Mouse (Mus musculus) neural tube, embryonic 10.5 days (tissue): ENCODE measurements at regions not wholly inside any gene's neighbourhood (a gene's known extent, or its start where the extent isn't known, plus 50 kb on each side); places are given as distances from the start of the nearest gene placed in this dataset.
A peak's percentile ranks its signal among the peaks of the same experiment; 100 is the strongest.

Experiments
- DNase-seq: peaks from one replicate; pipeline ENCODE4 v3.0.0-alpha.2; 2017; ENCODE audit warnings: low spot score; ENCODE audit errors: extremely low spot score

GRCm38 (mm10) chr10:92336138-92336537, 386.1 kb downstream of the Nedd1 start:
- DNase-seq = no peak

- no peak for DNase-seq
Measured at GRCm38 (mm10) chr10:92335141-92335540, 387.1 kb downstream of the Nedd1 start.

DNA sequence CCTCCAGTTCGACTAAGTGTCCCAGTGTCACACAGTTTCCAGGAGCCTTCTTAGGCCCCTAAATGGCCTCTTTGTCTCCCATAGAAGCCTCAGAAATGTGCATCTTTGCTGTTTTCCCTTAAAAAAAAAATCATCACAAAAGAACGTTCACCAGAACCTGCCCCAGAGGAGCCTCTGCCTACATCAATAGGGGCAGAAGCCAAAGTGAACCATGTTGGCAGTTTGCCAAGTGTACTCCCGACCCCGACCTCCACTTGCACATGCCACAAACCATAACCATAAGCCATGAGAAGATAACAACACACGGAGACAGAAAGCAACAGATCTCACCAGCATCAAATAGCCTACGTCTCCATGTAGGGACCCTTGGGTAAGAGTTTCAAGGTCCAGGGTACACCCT, 388.4 kb downstream of the Nedd1 start:
- DNase-seq = no peak

GRCm38 (mm10) chr10:92333042-92333774, 389.0 kb downstream of the Nedd1 start:
- DNase-seq = peak; percentile 28

DNA sequence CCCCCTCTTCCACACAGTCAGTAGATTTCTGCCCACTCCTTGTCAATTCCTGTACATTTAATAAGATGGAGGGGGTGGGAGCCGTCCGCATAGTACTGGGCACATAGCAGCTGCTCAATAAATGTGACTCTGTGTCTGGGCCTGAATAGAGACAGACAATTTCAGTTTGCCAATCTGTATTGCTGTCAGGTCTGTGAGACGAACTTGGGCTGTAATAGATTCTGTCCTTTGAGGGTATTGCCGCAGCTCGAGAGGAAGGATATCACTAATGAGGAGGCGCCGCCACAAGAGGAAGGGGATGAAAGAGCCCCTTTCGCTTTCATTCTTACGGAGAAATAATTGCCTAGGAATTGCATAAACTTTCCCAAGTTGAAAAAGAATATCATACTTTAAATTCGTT, 392.1 kb downstream of the Nedd1 start:
- no peak for DNase-seq

DNA sequence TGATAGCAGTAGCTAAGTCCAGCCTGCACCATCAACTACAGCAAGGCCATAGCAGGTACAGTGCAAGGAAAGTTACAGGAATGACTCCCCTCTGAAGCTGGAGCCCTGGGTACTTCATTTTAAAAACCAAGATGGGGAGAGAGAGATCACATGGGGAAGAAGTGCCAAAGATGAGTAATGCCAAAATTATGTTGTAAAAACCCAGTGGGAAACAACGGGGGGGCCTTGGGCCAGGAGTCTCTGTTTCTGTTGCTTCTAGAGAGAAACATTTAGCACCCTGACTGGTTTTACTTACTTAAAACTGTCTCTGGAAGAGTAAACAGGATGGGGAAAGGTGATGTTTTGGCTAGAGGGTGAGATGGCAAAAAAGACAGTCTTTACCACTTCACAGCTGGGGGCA, 392.6 kb downstream of the Nedd1 start:
- DNase-seq = no peak

- no peak for DNase-seq
Measured at GRCm38 (mm10) chr10:92325284-92325989, 396.8 kb downstream of the Nedd1 start.

DNA sequence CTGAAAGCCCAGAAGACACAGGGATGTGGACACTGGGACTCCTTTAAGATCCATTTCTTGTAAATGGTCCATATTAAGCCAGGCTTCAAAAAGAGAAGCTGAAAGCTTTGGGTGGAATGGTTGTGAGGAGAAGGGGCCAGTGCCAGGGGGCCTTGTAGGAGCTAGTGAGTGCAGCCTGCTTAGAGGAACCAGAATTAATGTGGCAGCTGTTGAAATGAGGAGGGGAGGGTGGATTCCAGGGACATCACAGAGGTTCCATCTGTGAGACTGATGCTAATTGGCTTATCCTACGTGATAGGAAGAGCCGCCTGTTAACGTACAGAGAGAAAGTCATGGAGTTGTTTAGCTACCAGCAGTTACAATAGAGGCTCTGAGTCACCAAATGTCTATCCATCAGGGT, 407.6 kb downstream of the Nedd1 start:
- DNase-seq = no peak

- DNase-seq = no peak
Measured at GRCm38 (mm10) chr10:92312278-92312677, 409.9 kb downstream of the Nedd1 start.

DNA sequence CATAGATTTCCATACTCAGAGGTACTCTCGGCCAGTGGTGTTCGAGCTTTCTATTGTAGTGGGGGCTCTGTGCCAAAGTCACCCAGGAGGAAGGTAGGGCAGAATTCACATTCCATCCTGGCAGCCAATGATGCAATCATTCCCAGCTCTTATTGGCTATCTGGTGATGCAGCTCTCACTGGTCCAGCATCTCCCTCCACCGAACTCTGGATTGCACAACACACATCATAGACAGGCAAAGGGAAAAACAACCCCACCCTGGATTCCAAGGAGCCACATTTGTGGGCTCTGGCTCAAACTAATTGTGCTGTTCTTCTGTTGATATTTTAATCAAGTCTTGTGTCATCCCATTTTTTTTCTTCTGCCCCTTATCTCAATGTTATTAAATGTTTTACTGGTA, 413.6 kb downstream of the Nedd1 start:
- no peak for DNase-seq

DNA sequence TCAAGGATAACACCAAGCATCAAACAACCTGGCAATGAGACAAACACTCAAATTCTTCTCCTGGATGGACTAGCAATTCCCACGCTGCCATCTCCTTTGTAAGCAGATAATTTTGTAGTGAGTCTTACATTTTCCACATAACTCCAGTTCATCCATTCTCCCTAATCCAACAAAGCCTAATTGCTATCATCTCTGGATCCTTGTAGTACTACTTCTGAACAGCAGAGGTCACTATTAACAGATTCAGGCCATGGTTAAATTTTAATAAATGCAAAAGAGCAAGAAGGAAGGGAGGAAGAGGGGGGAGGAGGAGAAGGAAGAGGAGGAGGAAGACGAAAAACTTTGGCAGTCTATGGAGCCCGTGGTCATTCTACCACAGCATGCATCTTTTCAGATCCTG, 414.4 kb downstream of the Nedd1 start:
- DNase-seq = no peak

- peak; percentile 16 for DNase-seq
Measured at GRCm38 (mm10) chr10:92298693-92299092, 423.5 kb downstream of the Nedd1 start.

DNA sequence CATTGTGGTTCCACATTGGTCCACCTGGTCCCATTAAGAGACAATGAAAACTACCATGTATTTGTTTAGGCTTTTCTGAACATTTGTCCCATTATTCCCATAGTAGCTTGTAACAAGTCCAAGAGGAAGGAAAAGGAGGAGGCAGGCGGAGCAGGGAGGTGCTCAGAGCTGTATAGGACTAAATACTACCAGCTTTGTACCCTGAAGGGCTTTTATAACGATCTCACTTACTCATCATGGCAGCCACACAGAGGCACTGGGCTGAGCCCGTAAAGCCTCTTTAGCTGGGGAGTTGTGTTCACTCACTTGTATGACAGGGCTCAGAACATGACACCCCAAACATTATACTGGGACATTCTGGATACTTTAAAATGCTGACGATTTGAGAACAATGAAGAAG, 425.4 kb downstream of the Nedd1 start:
- DNase-seq = no peak

- no peak for DNase-seq
Measured at GRCm38 (mm10) chr10:92296303-92296702, 425.9 kb downstream of the Nedd1 start.

GRCm38 (mm10) chr10:92293261-92293660, 429.0 kb downstream of the Nedd1 start:
- no peak for DNase-seq

- no peak for DNase-seq
Measured at GRCm38 (mm10) chr10:92289230-92289629, 433.0 kb downstream of the Nedd1 start.

GRCm38 (mm10) chr10:92284231-92284630, 438.0 kb downstream of the Nedd1 start:
- DNase-seq = no peak

- DNase-seq = no peak
Measured at GRCm38 (mm10) chr10:92277981-92278380, 444.2 kb downstream of the Nedd1 start.

DNA sequence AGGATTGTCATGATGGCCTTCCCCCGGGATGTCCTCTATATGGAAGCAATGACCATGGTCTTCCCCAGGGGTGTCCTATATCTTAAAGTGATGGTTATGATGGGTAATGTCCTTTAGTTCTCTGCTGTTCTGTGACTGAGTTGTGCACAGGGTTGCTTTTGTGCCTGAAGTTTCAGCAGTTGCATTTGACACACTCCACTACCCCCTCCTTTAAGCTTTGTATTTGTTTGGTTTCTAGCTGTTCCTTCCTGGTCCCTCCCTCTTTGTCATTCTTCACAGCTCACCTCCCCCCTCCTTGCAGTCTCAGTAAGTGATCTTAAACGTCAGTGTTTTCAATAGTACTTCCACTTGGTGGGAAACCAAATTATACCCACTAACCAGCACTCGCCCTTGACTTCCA, 464.4 kb downstream of the Nedd1 start:
- no peak for DNase-seq

GRCm38 (mm10) chr10:92248648-92249047, 473.6 kb downstream of the Nedd1 start:
- no peak for DNase-seq

GRCm38 (mm10) chr10:92247449-92247805, 474.8 kb downstream of the Nedd1 start:
- DNase-seq = no peak

GRCm38 (mm10) chr10:92246785-92247448, 475.3 kb downstream of the Nedd1 start:
- DNase-seq = peak; percentile 20
